Mouse (Mus musculus) megakaryocyte, embryonic 14.5 days (primary cell): ENCODE measurements around the gene Dntt. TPM values are rescaled to one million over a fixed set of nuclear protein-coding genes. Genes with fewer than 3 reads are reported as not detected.

ENCODE experiments used
- H3K27me3 ChIP-seq: replicated peaks from 2 replicates; pipeline ENCODE3; 2012; ENCODE audit warnings: inconsistent platforms
- H3K36me3 ChIP-seq: replicated peaks from 2 replicates; pipeline ENCODE3; 2012; ENCODE audit warnings: low read length, inconsistent platforms, mixed read lengths
- H3K4me1 ChIP-seq: 2 replicates; pipeline ENCODE4 v1.6.1; 2012; ENCODE audit warnings: inconsistent platforms
- H3K4me3 ChIP-seq: replicated peaks from 2 replicates; pipeline ENCODE3; 2012; ENCODE audit warnings: moderate library complexity, mild to moderate bottlenecking, inconsistent platforms
- H3K9me3 ChIP-seq: 2 replicates; pipeline ENCODE4 v1.6.1; 2012; ENCODE audit warnings: inconsistent platforms
- FLI1 ChIP-seq: IDR thresholded peaks from 2 replicates; pipeline ENCODE4 v1.6.1; 2012; ENCODE audit warnings: low read length, inconsistent platforms, mixed read lengths
- GATA1 ChIP-seq: IDR thresholded peaks from 3 replicates; pipeline ENCODE4 v1.6.1; 2012; ENCODE audit warnings: mixed read lengths, low read length, inconsistent platforms, borderline replicate concordance
- polyA plus RNA-seq: library from polyadenylated mRNA; stranded (reverse); fragments of >175 nt; gene quantifications from 2 replicates; pipeline ENCODE4 v1.2.3, GENCODE M21; 2012; ENCODE audit warnings: low replicate concordance; ENCODE audit not compliant: insufficient read depth

Dntt gene
- polyA plus RNA-seq, 1 experiment, result not detected

GRCm38 (mm10) chr19:41086700-41087099 lies 57.6 kb downstream of the Dntt start:
- Histone ChIP-seq H3K27me3 (peaks cover 45% of the 10 kb centered on the region), H3K4me1 (peaks cover 54% of the 10 kb centered on the region), H3K36me3 (no peaks in the 10 kb centered on the region), H3K9me3 (no peaks in the 10 kb centered on the region), H3K4me3 (no peak overlapping the region)
- TF ChIP-seq FLI1, result no peak
- no peak for TF ChIP-seq GATA1

GRCm38 (mm10) chr19:41087901-41088300 lies 58.8 kb downstream of the Dntt start:
- peaks cover 66% of the 10 kb centered on the region for H3K4me1 ChIP-seq
- no peaks in the 10 kb centered on the region for H3K36me3 ChIP-seq
- no peak overlapping the region for H3K4me3 ChIP-seq
- peaks cover 42% of the 10 kb centered on the region for H3K27me3 ChIP-seq
- H3K9me3 ChIP-seq, result no peaks in the 10 kb centered on the region
- TF ChIP-seq GATA1 (no peak), FLI1 (no peak)

GRCm38 (mm10) chr19:41088491-41088890 lies 59.4 kb downstream of the Dntt start:
- H3K9me3 ChIP-seq, result no peaks in the 10 kb centered on the region
- no peak for TF ChIP-seq FLI1
- no peak for TF ChIP-seq GATA1
- H3K27me3 ChIP-seq, result peaks cover 36% of the 10 kb centered on the region
- peak overlapping the region; percentile 44 for H3K4me3 ChIP-seq
- H3K4me1 ChIP-seq, result peaks cover 72% of the 10 kb centered on the region
- no peaks in the 10 kb centered on the region for H3K36me3 ChIP-seq

- peaks cover 73% of the 10 kb centered on the region for H3K4me1 ChIP-seq
- no peaks in the 10 kb centered on the region for H3K36me3 ChIP-seq
- no peak for TF ChIP-seq FLI1
- TF ChIP-seq GATA1, result no peak
- no peaks in the 10 kb centered on the region for H3K9me3 ChIP-seq
- no peak overlapping the region for H3K4me3 ChIP-seq
- H3K27me3 ChIP-seq, result peaks cover 23% of the 10 kb centered on the region
These were observed 60.8 kb downstream of the Dntt start for GRCm38 (mm10) chr19:41089833-41090232.

- peaks cover 25% of the 10 kb centered on the region for H3K27me3 ChIP-seq
- TF ChIP-seq FLI1, result no peak
- no peak for TF ChIP-seq GATA1
- no peaks in the 10 kb centered on the region for H3K9me3 ChIP-seq
- H3K4me3 ChIP-seq, result peak overlapping the region; percentile 15
- no peaks in the 10 kb centered on the region for H3K36me3 ChIP-seq
- peaks cover 71% of the 10 kb centered on the region for H3K4me1 ChIP-seq
These were observed 62.8 kb downstream of the Dntt start for GRCm38 (mm10) chr19:41091901-41092300.

GRCm38 (mm10) chr19:41097038-41097437 lies 68.0 kb downstream of the Dntt start:
- no peak for TF ChIP-seq GATA1
- TF ChIP-seq FLI1, result no peak
- Histone ChIP-seq H3K36me3 (no peaks in the 10 kb centered on the region), H3K4me3 (no peak overlapping the region)

GRCm38 (mm10) chr19:41100863-41101262 lies 71.8 kb downstream of the Dntt start:
- no peaks in the 10 kb centered on the region for H3K36me3 ChIP-seq
- H3K9me3 ChIP-seq, result no peaks in the 10 kb centered on the region
- TF ChIP-seq FLI1 (no peak), GATA1 (no peak)
- peaks cover 67% of the 10 kb centered on the region for H3K27me3 ChIP-seq
- H3K4me1 ChIP-seq, result peaks cover 44% of the 10 kb centered on the region
- no peak overlapping the region for H3K4me3 ChIP-seq

More at GRCm38 (mm10) chr19:41097038-41097437, 68.0 kb downstream of the Dntt start:
- Histone ChIP-seq H3K9me3 (no peaks in the 10 kb centered on the region), H3K4me1 (peaks cover 41% of the 10 kb centered on the region), H3K27me3 (peaks cover 52% of the 10 kb centered on the region)

GRCm38 (mm10) chr19:41101390-41101789 lies 72.3 kb downstream of the Dntt start:
- Histone ChIP-seq H3K4me3 (no peak overlapping the region), H3K9me3 (no peaks in the 10 kb centered on the region), H3K36me3 (no peaks in the 10 kb centered on the region), H3K4me1 (peaks cover 44% of the 10 kb centered on the region), H3K27me3 (peaks cover 66% of the 10 kb centered on the region)
- TF ChIP-seq FLI1 (no peak), GATA1 (no peak)

GRCm38 (mm10) chr19:41104922-41105321 lies 75.8 kb downstream of the Dntt start:
- H3K9me3 ChIP-seq, result no peaks in the 10 kb centered on the region
- no peaks in the 10 kb centered on the region for H3K36me3 ChIP-seq
- H3K4me3 ChIP-seq, result no peak overlapping the region
- TF ChIP-seq GATA1, result no peak
- H3K4me1 ChIP-seq, result peaks cover 43% of the 10 kb centered on the region
- peaks cover 62% of the 10 kb centered on the region for H3K27me3 ChIP-seq

- Histone ChIP-seq H3K4me3 (no peak overlapping the region), H3K36me3 (no peaks in the 10 kb centered on the region), H3K4me1 (peaks cover 47% of the 10 kb centered on the region), H3K9me3 (no peaks in the 10 kb centered on the region), H3K27me3 (peaks cover 57% of the 10 kb centered on the region)
- TF ChIP-seq GATA1, result no peak
- no peak for TF ChIP-seq FLI1
These were observed 78.5 kb downstream of the Dntt start for GRCm38 (mm10) chr19:41107530-41107929.

GRCm38 (mm10) chr19:41108666-41109065 lies 79.6 kb downstream of the Dntt start:
- Histone ChIP-seq H3K4me3 (no peak overlapping the region), H3K9me3 (no peaks in the 10 kb centered on the region), H3K27me3 (peaks cover 56% of the 10 kb centered on the region), H3K36me3 (no peaks in the 10 kb centered on the region), H3K4me1 (peaks cover 56% of the 10 kb centered on the region)
- TF ChIP-seq FLI1 (no peak), GATA1 (no peak)

Other genes with a start within 250 kb of the Dntt start
- gene Ccnj, start 198.0 kb upstream of the Dntt start, polyA plus RNA-seq, result 2.7 and 3.6 TPM in 2 replicates
- 0.18 TPM in 1 of 2 replicates, not detected in the other for gene Zfp518a, start 134.6 kb upstream of the Dntt start, polyA plus RNA-seq
- gene Blnk, start 34.7 kb upstream of the Dntt start, polyA plus RNA-seq, result 0.43 TPM in 1 of 2 replicates, not detected in the other
- gene Opalin, start 47.8 kb downstream of the Dntt start, polyA plus RNA-seq, result not detected in 2 replicates
- gene Tll2, start 177.6 kb downstream of the Dntt start, polyA plus RNA-seq, result not detected in 2 replicates
- 4.7 and 11.6 TPM in 2 replicates for gene Tm9sf3, start 234.7 kb downstream of the Dntt start, polyA plus RNA-seq